Mouse (Mus musculus): Measurements from ENCODE around the gene Cd2ap.
A peak's percentile ranks its signal among the peaks of the same experiment; 100 is the strongest.
"Not testable (repeated sequence)": the region's sequence is repeated elsewhere in the genome, so short reads cannot be mapped to it uniquely, and the experiment has no call there.

The Cd2ap gene

GRCm38 (mm10) chr17:42876001-42876903 is at the start of gene Cd2ap:
TSS of gene Cd2ap (minus strand) at chr17:42876665.
- DNase-seq (ENCODE audit: low read depth, low spot score), result peak; percentile 92

DNA sequence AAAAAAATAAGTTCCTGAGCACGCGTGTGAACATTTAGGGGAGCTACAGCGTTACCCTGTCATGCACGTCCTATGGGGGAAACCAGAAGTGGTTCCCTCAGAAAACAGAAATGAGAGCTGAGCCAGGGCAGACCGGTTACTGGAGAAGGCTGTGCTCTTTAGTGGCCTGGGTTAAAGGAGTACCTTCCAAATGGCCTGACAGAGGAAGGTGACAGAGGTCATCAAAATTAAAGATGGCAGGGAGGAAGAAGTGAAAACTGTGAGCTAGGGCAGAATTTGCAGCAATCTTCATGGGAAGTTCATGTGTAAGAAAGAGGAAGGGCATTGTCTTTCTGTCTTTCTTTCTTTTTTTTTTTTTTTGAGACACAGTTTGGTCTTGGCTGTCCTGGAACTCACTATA is 48.3 kb upstream of the Cd2ap start:
- no peak for DNase-seq (ENCODE audit: low read depth, low spot score)

- no peak for DNase-seq (ENCODE audit: low read depth, low spot score)
Measured at GRCm38 (mm10) chr17:42918810-42919209, 42.3 kb upstream of the Cd2ap start.

GRCm38 (mm10) chr17:42914726-42915125 is 38.3 kb upstream of the Cd2ap start:
- DNase-seq (ENCODE audit: low read depth, low spot score), result no peak

GRCm38 (mm10) chr17:42912193-42912592 is 35.7 kb upstream of the Cd2ap start:
- no peak for DNase-seq (ENCODE audit: low read depth, low spot score)

- DNase-seq (ENCODE audit: low read depth, low spot score), result peak; percentile 60
Measured at GRCm38 (mm10) chr17:42910476-42910875, 34.0 kb upstream of the Cd2ap start.

GRCm38 (mm10) chr17:42909376-42909775 is 32.9 kb upstream of the Cd2ap start:
- peak; percentile 93 for DNase-seq (ENCODE audit: low read depth, low spot score)

DNA sequence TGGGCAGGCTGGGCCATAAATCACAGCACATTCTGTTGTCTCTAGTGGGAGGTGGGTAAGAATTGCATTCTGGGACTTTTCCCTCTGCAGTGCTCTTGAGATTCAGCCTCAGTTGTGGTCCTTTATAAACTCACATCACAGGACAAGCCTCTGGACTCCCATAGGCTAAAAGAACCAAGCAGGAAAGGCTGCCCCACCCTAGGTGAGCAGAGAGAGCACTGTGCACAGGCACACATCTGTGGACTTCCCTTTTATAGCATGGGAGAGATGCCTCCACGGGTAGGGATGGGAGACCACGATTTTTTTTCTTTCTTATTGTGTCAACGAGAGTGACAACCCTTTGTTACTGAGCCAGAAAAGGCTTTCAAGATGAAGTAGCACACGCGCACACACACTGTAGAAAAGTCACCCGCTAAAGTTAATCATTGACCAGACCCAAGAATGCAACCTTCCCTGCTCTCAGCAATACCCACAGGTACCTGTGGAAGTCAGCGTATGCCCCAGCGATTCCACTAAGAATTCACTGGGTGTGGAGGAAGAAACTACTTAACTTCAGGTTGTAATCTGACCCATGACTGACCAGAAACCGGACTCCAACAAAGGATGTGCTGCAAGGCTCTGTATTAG is 32.4 kb upstream of the Cd2ap start:
- peak; percentile 21 for DNase-seq (ENCODE audit: low read depth, low spot score)

GRCm38 (mm10) chr17:42908136-42908535 is 31.7 kb upstream of the Cd2ap start:
- DNase-seq (ENCODE audit: low read depth, low spot score), result no peak

DNA sequence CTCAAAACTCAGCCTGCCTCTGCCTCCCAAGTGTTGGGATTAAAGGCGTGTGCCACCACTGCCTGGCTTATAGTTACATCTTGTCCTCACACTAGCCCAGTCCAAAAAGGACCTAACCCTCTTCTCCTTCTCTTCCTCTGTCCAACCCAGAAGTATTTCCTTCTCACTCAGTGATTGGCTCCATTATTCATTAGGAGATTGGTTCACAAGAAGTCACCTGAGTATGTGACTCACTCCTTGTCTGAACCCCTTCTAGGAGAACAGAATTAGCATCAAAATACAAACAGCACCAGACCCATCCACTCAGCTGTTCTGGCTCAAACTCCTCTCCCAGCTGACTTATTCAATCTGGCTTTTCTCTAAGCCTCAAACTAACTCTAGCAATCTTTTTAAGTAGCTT is 30.0 kb upstream of the Cd2ap start:
- not testable (repeated sequence) for DNase-seq (ENCODE audit: low read depth, low spot score)

DNA sequence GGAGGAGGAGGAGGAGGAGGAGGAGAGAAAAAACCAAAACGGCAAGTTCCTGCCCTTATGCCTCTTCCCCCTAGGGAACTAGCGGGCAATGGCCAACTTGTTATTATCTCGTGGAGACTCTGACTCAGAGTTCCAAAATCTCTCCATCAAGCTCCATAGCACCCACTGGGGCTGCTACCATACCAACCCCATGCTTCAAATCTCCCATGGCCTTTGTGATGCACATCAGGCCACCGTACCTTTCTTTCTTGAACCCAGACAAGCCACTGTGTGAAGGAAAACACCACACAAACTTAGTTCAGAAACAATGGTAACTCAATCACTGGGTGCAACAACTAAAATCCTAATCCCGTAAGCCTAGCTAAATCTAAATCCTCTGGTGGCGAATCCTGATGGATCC is 29.5 kb upstream of the Cd2ap start:
- DNase-seq (ENCODE audit: low read depth, low spot score), result peak; percentile 33

DNA sequence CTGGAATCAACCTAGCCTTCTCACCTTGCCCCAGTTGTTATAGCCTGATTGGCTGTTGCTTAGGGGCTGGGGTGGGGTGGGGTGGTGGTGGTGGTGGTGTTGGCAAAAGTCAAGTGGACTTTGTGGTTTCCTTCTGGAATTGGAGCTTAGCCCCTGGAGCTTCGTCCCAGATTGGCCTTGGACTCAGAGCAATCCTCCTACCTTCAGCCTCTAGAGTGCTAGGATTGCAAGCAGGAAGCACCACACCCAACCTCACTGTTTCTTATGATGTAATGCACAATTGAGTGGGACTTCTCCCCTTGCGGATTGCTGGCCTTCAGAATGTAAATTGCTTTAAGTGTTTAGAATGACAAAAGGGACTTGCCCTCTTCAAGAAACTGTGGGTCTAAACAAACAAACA is 24.3 kb upstream of the Cd2ap start:
- no peak for DNase-seq (ENCODE audit: low read depth, low spot score)

GRCm38 (mm10) chr17:42887282-42887707 is 10.8 kb upstream of the Cd2ap start:
- DNase-seq (ENCODE audit: low read depth, low spot score), result no peak

DNA sequence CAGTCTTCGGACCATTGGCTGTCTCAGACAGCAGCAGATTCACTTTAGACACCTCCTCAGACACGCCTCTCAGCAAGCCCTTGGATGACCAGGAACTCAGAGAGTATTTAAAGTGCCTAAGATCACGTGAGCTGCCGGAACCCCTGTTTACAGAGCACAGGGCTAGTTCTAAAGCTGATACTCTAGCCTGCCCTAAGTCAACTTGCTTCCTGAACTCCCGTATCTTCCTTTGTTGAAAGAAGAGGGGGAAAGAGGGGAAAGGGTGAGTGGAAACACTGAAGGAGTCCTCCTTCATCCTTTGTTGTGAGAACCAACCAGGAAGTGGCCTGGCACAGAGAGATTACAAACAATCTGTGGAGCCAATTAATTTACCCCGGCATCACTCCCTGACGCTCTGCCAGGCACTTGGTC is 8.6 kb upstream of the Cd2ap start:
- no peak for DNase-seq (ENCODE audit: low read depth, low spot score)

DNA sequence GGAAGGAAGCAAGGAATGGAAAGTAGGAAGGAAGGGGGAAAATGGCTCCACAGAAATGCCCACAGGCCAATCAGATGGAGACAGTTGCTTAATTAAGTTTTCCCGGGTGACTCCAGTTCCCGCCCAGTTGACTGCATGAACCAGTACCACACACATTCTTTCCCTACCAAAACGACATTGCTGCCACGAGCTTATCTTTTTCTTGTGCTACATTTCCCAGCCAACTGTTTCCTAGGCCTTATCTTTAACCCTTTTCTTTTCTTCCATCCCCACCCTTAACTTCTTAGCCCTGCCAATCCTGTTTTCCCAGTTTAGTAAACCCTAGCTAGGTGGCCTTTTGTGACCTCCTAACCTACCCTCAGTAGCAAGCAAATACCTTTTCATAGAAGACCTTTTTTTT is 7.9 kb upstream of the Cd2ap start:
- no peak for DNase-seq (ENCODE audit: low read depth, low spot score)

DNA sequence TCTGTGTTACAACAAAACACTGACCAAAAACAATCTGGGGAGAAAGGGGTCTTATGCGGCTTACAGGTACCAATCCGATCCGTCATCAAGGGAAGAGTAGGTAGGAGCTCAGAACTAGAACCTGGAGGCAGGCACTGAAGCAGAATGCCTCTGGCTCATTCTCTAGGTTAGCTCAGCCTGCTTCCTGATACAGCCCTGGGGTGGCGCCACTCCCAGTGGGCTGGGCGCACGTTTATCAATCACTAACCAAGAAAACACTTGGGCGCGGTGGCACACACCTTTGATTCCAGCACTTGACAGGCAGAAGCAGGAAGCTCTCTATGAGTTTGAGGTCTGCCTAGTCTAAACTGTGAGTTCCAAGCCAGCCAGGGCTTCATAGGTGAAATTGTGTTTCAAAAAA is 7.3 kb upstream of the Cd2ap start:
- DNase-seq (ENCODE audit: low read depth, low spot score), result no peak

GRCm38 (mm10) chr17:42883315-42883714 is 6.8 kb upstream of the Cd2ap start:
- peak; percentile 57 for DNase-seq (ENCODE audit: low read depth, low spot score)

DNA sequence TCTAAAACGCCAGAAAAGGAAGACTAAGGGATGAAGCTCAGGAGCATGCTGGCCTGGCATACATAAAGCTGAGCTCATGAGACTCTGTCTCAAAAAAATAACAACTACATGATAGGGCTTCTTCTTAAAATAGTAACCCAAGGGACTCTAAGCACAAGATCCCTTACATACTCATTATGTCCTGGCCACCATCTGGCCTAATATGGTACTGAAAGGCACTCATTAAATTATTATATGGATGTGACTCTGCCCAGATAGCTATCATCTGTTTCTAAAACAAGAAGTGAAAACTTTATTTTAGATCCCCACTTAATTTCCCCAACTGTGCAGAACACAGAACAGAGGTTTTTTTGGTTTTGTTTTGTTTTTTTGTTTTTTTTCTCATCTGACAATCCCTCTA is 6.4 kb upstream of the Cd2ap start:
- DNase-seq (ENCODE audit: low read depth, low spot score), result peak; percentile 58

- DNase-seq (ENCODE audit: low read depth, low spot score), result no peak
Measured at GRCm38 (mm10) chr17:42876904-42877425, 500 bp upstream of the Cd2ap start.

DNA sequence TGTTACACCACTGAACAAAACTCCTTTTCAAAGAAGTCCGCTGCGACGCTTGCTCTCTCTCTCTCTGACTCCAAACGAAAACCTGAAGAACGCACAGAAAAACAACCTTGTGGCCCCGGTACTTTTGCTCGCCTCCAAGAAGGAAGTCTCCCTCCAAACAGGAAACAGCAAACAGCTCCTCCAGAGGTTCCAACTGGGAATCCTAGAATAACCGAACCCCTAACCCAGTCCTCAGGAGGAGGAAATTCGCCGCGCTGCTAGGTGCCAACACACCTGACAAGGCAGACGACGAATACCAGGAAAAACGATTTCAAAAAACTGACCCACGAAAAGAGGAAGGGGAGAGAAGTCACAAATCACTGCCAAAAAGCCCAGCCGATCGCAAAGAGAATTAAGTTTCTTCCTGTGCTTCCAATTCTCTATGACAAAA is 879 bp downstream of the Cd2ap start:
- peak; percentile 81 for DNase-seq (ENCODE audit: low read depth, low spot score)

- DNase-seq (ENCODE audit: low read depth, low spot score), result peak; percentile 26
Measured at GRCm38 (mm10) chr17:42875015-42875414, 1.4 kb downstream of the Cd2ap start.

- DNase-seq (ENCODE audit: low read depth, low spot score), result peak; percentile 12
Measured at GRCm38 (mm10) chr17:42870465-42870864, 6.0 kb downstream of the Cd2ap start.

- no peak for DNase-seq (ENCODE audit: low read depth, low spot score)
Measured at GRCm38 (mm10) chr17:42863186-42863585, 13.3 kb downstream of the Cd2ap start.
